Mouse (Mus musculus): ENCODE measurements around the gene Anks1. TPM values are rescaled to one million over a fixed set of nuclear protein-coding genes. Genes with fewer than 3 reads are reported as not detected.

The Anks1 gene
- polyA plus RNA-seq, 1 experiment = 28.9 TPM

- no peak overlapping the region for H3K27ac ChIP-seq (ENCODE audit: control insufficient read depth, insufficient read depth, low read depth, low read length, poor library complexity)
- WGBS = 83% methylated on average over 8 of the region's 8 CpGs
- no peak for TF ChIP-seq CTCF (IDR thresholded peaks at IDR 0.05; ENCODE audit: control insufficient read depth, insufficient read depth, low read length)
- no peak for TF ChIP-seq POLR2A (IDR thresholded peaks at IDR 0.05; ENCODE audit: borderline replicate concordance, control insufficient read depth, low read depth, low read length)
- H3K4me1 ChIP-seq (ENCODE audit: control insufficient read depth, insufficient read depth, low read length) = no peaks in the 10 kb centered on the region; the same call in 1 of the 2 replicates
- H3K4me3 ChIP-seq (replicated peaks; ENCODE audit: control insufficient read depth, low read depth, low read length) = no peak overlapping the region
Measured at GRCm38 (mm10) chr17:28034986-28035385, 125.9 kb downstream of the Anks1 start.

GRCm38 (mm10) chr17:28036813-28037756, 128.0 kb downstream of the Anks1 start:
- no peak overlapping the region for H3K27ac ChIP-seq (ENCODE audit: control insufficient read depth, insufficient read depth, low read depth, low read length, poor library complexity)
- TF ChIP-seq POLR2A (IDR thresholded peaks at IDR 0.05; ENCODE audit: borderline replicate concordance, control insufficient read depth, low read depth, low read length) (no peak), CTCF (IDR thresholded peaks at IDR 0.05; ENCODE audit: control insufficient read depth, insufficient read depth, low read length) (no peak)
- no peak overlapping the region for H3K4me3 ChIP-seq (replicated peaks; ENCODE audit: control insufficient read depth, low read depth, low read length)
- WGBS = 85% methylated on average over 14 of the region's 14 CpGs
- no peaks in the 10 kb centered on the region for H3K4me1 ChIP-seq (ENCODE audit: control insufficient read depth, insufficient read depth, low read length)

- Histone ChIP-seq H3K4me1 (ENCODE audit: control insufficient read depth, insufficient read depth, low read length) (no peaks in the 10 kb centered on the region), H3K4me3 (replicated peaks; ENCODE audit: control insufficient read depth, low read depth, low read length) (no peak overlapping the region), H3K27ac (ENCODE audit: control insufficient read depth, insufficient read depth, low read depth, low read length, poor library complexity) (no peak overlapping the region)
- TF ChIP-seq POLR2A (IDR thresholded peaks at IDR 0.05; ENCODE audit: borderline replicate concordance, control insufficient read depth, low read depth, low read length) (no peak), CTCF (IDR thresholded peaks at IDR 0.05; ENCODE audit: control insufficient read depth, insufficient read depth, low read length) (no peak)
- WGBS = 86% methylated on average over 16 of the region's 16 CpGs
Measured at GRCm38 (mm10) chr17:28040620-28041019, 131.5 kb downstream of the Anks1 start.

- no peaks in the 10 kb centered on the region for H3K4me1 ChIP-seq (ENCODE audit: control insufficient read depth, insufficient read depth, low read length)
- WGBS = 87% methylated on average over 13 of the region's 13 CpGs
- H3K4me3 ChIP-seq (replicated peaks; ENCODE audit: control insufficient read depth, low read depth, low read length) = no peak overlapping the region
- TF ChIP-seq CTCF (IDR thresholded peaks at IDR 0.05; ENCODE audit: control insufficient read depth, insufficient read depth, low read length) (no peak), POLR2A (IDR thresholded peaks at IDR 0.05; ENCODE audit: borderline replicate concordance, control insufficient read depth, low read depth, low read length) (no peak)
- H3K27ac ChIP-seq (ENCODE audit: control insufficient read depth, insufficient read depth, low read depth, low read length, poor library complexity) = no peak overlapping the region
Measured at GRCm38 (mm10) chr17:28041298-28041697, 132.2 kb downstream of the Anks1 start.

GRCm38 (mm10) chr17:28042299-28042771, 133.2 kb downstream of the Anks1 start:
- H3K4me1 ChIP-seq (ENCODE audit: control insufficient read depth, insufficient read depth, low read length) = no peaks in the 10 kb centered on the region
- H3K27ac ChIP-seq (ENCODE audit: control insufficient read depth, insufficient read depth, low read depth, low read length, poor library complexity) = no peak overlapping the region
- WGBS = 88% methylated on average over 23 of the region's 23 CpGs
- no peak overlapping the region for H3K4me3 ChIP-seq (replicated peaks; ENCODE audit: control insufficient read depth, low read depth, low read length)
- no peak for TF ChIP-seq CTCF (IDR thresholded peaks at IDR 0.05; ENCODE audit: control insufficient read depth, insufficient read depth, low read length)
- TF ChIP-seq POLR2A (IDR thresholded peaks at IDR 0.05; ENCODE audit: borderline replicate concordance, control insufficient read depth, low read depth, low read length) = no peak

- Histone ChIP-seq H3K27ac (ENCODE audit: control insufficient read depth, insufficient read depth, low read depth, low read length, poor library complexity) (no peak overlapping the region), H3K4me1 (ENCODE audit: control insufficient read depth, insufficient read depth, low read length) (no peaks in the 10 kb centered on the region), H3K4me3 (replicated peaks; ENCODE audit: control insufficient read depth, low read depth, low read length) (no peak overlapping the region)
- WGBS = 82% methylated on average over 5 of the region's 5 CpGs
- TF ChIP-seq CTCF (IDR thresholded peaks at IDR 0.05; ENCODE audit: control insufficient read depth, insufficient read depth, low read length) = no peak
- TF ChIP-seq POLR2A (IDR thresholded peaks at IDR 0.05; ENCODE audit: borderline replicate concordance, control insufficient read depth, low read depth, low read length) = no peak
Measured at GRCm38 (mm10) chr17:28047017-28047416, 137.9 kb downstream of the Anks1 start.

- WGBS = 79% methylated on average over 5 of the region's 5 CpGs
- TF ChIP-seq POLR2A (IDR thresholded peaks at IDR 0.05; ENCODE audit: borderline replicate concordance, control insufficient read depth, low read depth, low read length) (no peak), CTCF (IDR thresholded peaks at IDR 0.05; ENCODE audit: control insufficient read depth, insufficient read depth, low read length) (no peak)
- Histone ChIP-seq H3K4me1 (ENCODE audit: control insufficient read depth, insufficient read depth, low read length) (no peaks in the 10 kb centered on the region), H3K4me3 (replicated peaks; ENCODE audit: control insufficient read depth, low read depth, low read length) (no peak overlapping the region), H3K27ac (ENCODE audit: control insufficient read depth, insufficient read depth, low read depth, low read length, poor library complexity) (no peak overlapping the region)
Measured at GRCm38 (mm10) chr17:28047520-28047919, 138.4 kb downstream of the Anks1 start.

GRCm38 (mm10) chr17:28048425-28048824, 139.3 kb downstream of the Anks1 start:
- no peak overlapping the region for H3K4me3 ChIP-seq (replicated peaks; ENCODE audit: control insufficient read depth, low read depth, low read length)
- TF ChIP-seq CTCF (IDR thresholded peaks at IDR 0.05; ENCODE audit: control insufficient read depth, insufficient read depth, low read length) (peak; percentile 87), POLR2A (IDR thresholded peaks at IDR 0.05; ENCODE audit: borderline replicate concordance, control insufficient read depth, low read depth, low read length) (no peak)
- WGBS = 53% methylated on average over 4 of the region's 4 CpGs
- H3K27ac ChIP-seq (ENCODE audit: control insufficient read depth, insufficient read depth, low read depth, low read length, poor library complexity) = no peak overlapping the region
- H3K4me1 ChIP-seq (ENCODE audit: control insufficient read depth, insufficient read depth, low read length) = no peaks in the 10 kb centered on the region
